Mouse (Mus musculus) forebrain, embryonic 16.5 days (tissue): ENCODE measurements at regions not wholly inside any gene's neighbourhood (a gene's known extent, or its start where the extent isn't known, plus 50 kb on each side); places are given as distances from the start of the nearest gene placed in this dataset.

ENCODE experiments used
- ATAC-seq: fragments of 200-750 bp; cut with Nextera tagmentation; 2 replicates; pipeline ENCODE4 v1.8.0; 2017; ENCODE audit warnings: mild to moderate bottlenecking, moderate library complexity
- H3K27ac ChIP-seq: fragments of 300-500 bp; sonication (generic); 2 replicates; pipeline ENCODE4 v1.5.1; 2014; ENCODE audit warnings: low read length, control low read depth
- H3K27me3 ChIP-seq: fragments of 300-500 bp; sonication (generic); replicated peaks from 2 replicates; pipeline ENCODE4 v1.6.1; 2014; ENCODE audit warnings: low read length; ENCODE audit not compliant: control insufficient read depth, insufficient read depth
- H3K36me3 ChIP-seq: fragments of 300-500 bp; sonication (generic); 2 replicates; pipeline ENCODE4 v1.6.1; 2014; ENCODE audit not compliant: control insufficient read depth, insufficient read depth
- H3K4me1 ChIP-seq: fragments of 300-500 bp; sonication (generic); replicated peaks from 2 replicates; pipeline ENCODE4 v1.6.1; 2014; ENCODE audit warnings: low read length; ENCODE audit not compliant: control insufficient read depth, insufficient read depth
- H3K4me2 ChIP-seq: fragments of 300-500 bp; sonication (generic); 2 replicates; pipeline ENCODE4 v1.6.1; 2014; ENCODE audit warnings: mild to moderate bottlenecking, low read length, control low read depth
- H3K4me3 ChIP-seq: fragments of 300-500 bp; sonication (generic); replicated peaks from 2 replicates; pipeline ENCODE4 v1.5.1; 2014; ENCODE audit warnings: mild to moderate bottlenecking, low read length, control low read depth
- H3K9ac ChIP-seq: fragments of 300-500 bp; sonication (generic); replicated peaks from 2 replicates; pipeline ENCODE4 v1.6.1; 2014; ENCODE audit warnings: low read depth, low read length, control low read depth
- H3K9me3 ChIP-seq: fragments of 300-500 bp; sonication (generic); 2 replicates; pipeline ENCODE4 v1.6.1; 2016; ENCODE audit warnings: low read length; ENCODE audit not compliant: control insufficient read depth
- WGBS: fragments of 180-500 bp; shearing (Covaris S2); extraction: QIAGEN DNeasy Blood & Tissue Kit; methylation state at CpG from one replicate; pipeline ENCODE4 v1.1.7; 2014; 5-methylcytosine and 5-hydroxymethylcytosine counted together

- no peaks in the 10 kb centered on the region for H3K9me3 ChIP-seq
- H3K27me3 ChIP-seq: no peaks in the 10 kb centered on the region
- no peak overlapping the region for H3K9ac ChIP-seq
- WGBS: 36% methylated on average over 1 of the region's 1 CpGs
- H3K4me1 ChIP-seq: no peaks in the 10 kb centered on the region
- H3K4me3 ChIP-seq: no peak overlapping the region
- no peak overlapping the region for H3K4me2 ChIP-seq
- ATAC-seq: no peak
- no peak overlapping the region for H3K27ac ChIP-seq
- no peaks in the 10 kb centered on the region for H3K36me3 ChIP-seq
Observed at GRCm38 (mm10) chr7:50993707-50994106, 394.7 kb downstream of the 4933405O20Rik start.

GRCm38 (mm10) chr7:51041899-51042667 lies 443.1 kb downstream of the 4933405O20Rik start:
- WGBS: 49% methylated on average over 3 of the region's 3 CpGs
- ATAC-seq: peak; percentile 57; the same call in 1 of the 2 replicates
- no peaks in the 10 kb centered on the region for H3K36me3 ChIP-seq

GRCm38 (mm10) chr7:51051496-51051895 lies 452.5 kb downstream of the 4933405O20Rik start:
- H3K27ac ChIP-seq: no peak overlapping the region
- no peak overlapping the region for H3K9ac ChIP-seq
- H3K4me2 ChIP-seq: no peak overlapping the region
- 82% methylated on average over 3 of the region's 3 CpGs for WGBS
- H3K4me3 ChIP-seq: no peak overlapping the region
- no peaks in the 10 kb centered on the region for H3K27me3 ChIP-seq
- H3K36me3 ChIP-seq: no peaks in the 10 kb centered on the region
- ATAC-seq: no peak
- H3K9me3 ChIP-seq: no peaks in the 10 kb centered on the region
- H3K4me1 ChIP-seq: no peaks in the 10 kb centered on the region

More at GRCm38 (mm10) chr7:51041899-51042667, 443.1 kb downstream of the 4933405O20Rik start:
- no peaks in the 10 kb centered on the region; the same call in 1 of the 2 replicates for H3K9me3 ChIP-seq
- H3K4me3 ChIP-seq: no peak overlapping the region
- H3K4me1 ChIP-seq: no peaks in the 10 kb centered on the region
- no peak overlapping the region for H3K4me2 ChIP-seq
- no peaks in the 10 kb centered on the region for H3K27me3 ChIP-seq
- no peak overlapping the region for H3K9ac ChIP-seq
- no peak overlapping the region for H3K27ac ChIP-seq

GRCm38 (mm10) chr7:51068376-51068775 lies 442.5 kb upstream of the Ano5 start:
- no peaks in the 10 kb centered on the region for H3K27me3 ChIP-seq
- no peak overlapping the region for H3K4me3 ChIP-seq
- H3K4me2 ChIP-seq: no peak overlapping the region
- 10% methylated on average over 1 of the region's 1 CpGs for WGBS
- H3K27ac ChIP-seq: no peak overlapping the region
- H3K36me3 ChIP-seq: no peaks in the 10 kb centered on the region
- ATAC-seq: no peak
- H3K9me3 ChIP-seq: no peaks in the 10 kb centered on the region
- no peaks in the 10 kb centered on the region for H3K4me1 ChIP-seq
- H3K9ac ChIP-seq: no peak overlapping the region

GRCm38 (mm10) chr7:51093774-51094173 lies 417.1 kb upstream of the Ano5 start:
- Histone ChIP-seq H3K9ac (no peak overlapping the region), H3K27ac (no peak overlapping the region), H3K4me1 (no peaks in the 10 kb centered on the region), H3K9me3 (no peaks in the 10 kb centered on the region), H3K4me2 (no peak overlapping the region), H3K27me3 (no peaks in the 10 kb centered on the region), H3K4me3 (no peak overlapping the region), H3K36me3 (no peaks in the 10 kb centered on the region)
- 86% methylated on average over 3 of the region's 3 CpGs for WGBS
- no peak for ATAC-seq

GRCm38 (mm10) chr7:51101166-51101565 lies 409.7 kb upstream of the Ano5 start:
- ATAC-seq: no peak
- no peak overlapping the region for H3K4me2 ChIP-seq
- no peak overlapping the region for H3K4me3 ChIP-seq
- no peak overlapping the region for H3K27ac ChIP-seq
- WGBS: 44% methylated on average over 2 of the region's 2 CpGs
- no peaks in the 10 kb centered on the region for H3K9me3 ChIP-seq
- no peaks in the 10 kb centered on the region for H3K4me1 ChIP-seq
- H3K9ac ChIP-seq: no peak overlapping the region
- no peaks in the 10 kb centered on the region for H3K36me3 ChIP-seq
- no peaks in the 10 kb centered on the region for H3K27me3 ChIP-seq

GRCm38 (mm10) chr7:51140796-51141195 lies 370.0 kb upstream of the Ano5 start:
- H3K27me3 ChIP-seq: no peaks in the 10 kb centered on the region
- no peaks in the 10 kb centered on the region for H3K4me1 ChIP-seq
- H3K9me3 ChIP-seq: no peaks in the 10 kb centered on the region
- H3K9ac ChIP-seq: no peak overlapping the region
- H3K4me2 ChIP-seq: no peak overlapping the region
- H3K27ac ChIP-seq: no peak overlapping the region
- WGBS: 90% methylated on average over 4 of the region's 4 CpGs
- ATAC-seq: no peak
- no peak overlapping the region for H3K4me3 ChIP-seq
- no peaks in the 10 kb centered on the region for H3K36me3 ChIP-seq

- no peak overlapping the region for H3K9ac ChIP-seq
- no peaks in the 10 kb centered on the region for H3K4me1 ChIP-seq
- no peak overlapping the region for H3K27ac ChIP-seq
- ATAC-seq: no peak
- no peaks in the 10 kb centered on the region for H3K27me3 ChIP-seq
- H3K36me3 ChIP-seq: no peaks in the 10 kb centered on the region
- WGBS: 45% methylated on average over 8 of the region's 8 CpGs
- H3K4me2 ChIP-seq: no peak overlapping the region
- no peak overlapping the region for H3K4me3 ChIP-seq
- no peaks in the 10 kb centered on the region for H3K9me3 ChIP-seq
Observed at GRCm38 (mm10) chr7:51175211-51175610, 335.6 kb upstream of the Ano5 start.

- H3K27me3 ChIP-seq: no peaks in the 10 kb centered on the region
- H3K36me3 ChIP-seq: no peaks in the 10 kb centered on the region
- H3K9ac ChIP-seq: no peak overlapping the region
- no peak overlapping the region for H3K4me3 ChIP-seq
- 45% methylated on average over 6 of the region's 6 CpGs for WGBS
- H3K4me1 ChIP-seq: no peaks in the 10 kb centered on the region
- no peak overlapping the region for H3K27ac ChIP-seq
- no peak overlapping the region for H3K4me2 ChIP-seq
- peak; percentile 83 for ATAC-seq
- no peaks in the 10 kb centered on the region for H3K9me3 ChIP-seq
Observed at GRCm38 (mm10) chr7:51215487-51216232, 295.2 kb upstream of the Ano5 start.
